Mouse (Mus musculus): ENCODE measurements around the gene Nop14. TPM values are rescaled to one million over a fixed set of nuclear protein-coding genes. Genes with fewer than 3 reads are reported as not detected.

Nop14 gene
- 19.2 and 19.9 TPM in 2 replicates for polyA plus RNA-seq (2016; fragmentation: Nextera tagmentation; extraction: Ambion mirVana)

DNA sequence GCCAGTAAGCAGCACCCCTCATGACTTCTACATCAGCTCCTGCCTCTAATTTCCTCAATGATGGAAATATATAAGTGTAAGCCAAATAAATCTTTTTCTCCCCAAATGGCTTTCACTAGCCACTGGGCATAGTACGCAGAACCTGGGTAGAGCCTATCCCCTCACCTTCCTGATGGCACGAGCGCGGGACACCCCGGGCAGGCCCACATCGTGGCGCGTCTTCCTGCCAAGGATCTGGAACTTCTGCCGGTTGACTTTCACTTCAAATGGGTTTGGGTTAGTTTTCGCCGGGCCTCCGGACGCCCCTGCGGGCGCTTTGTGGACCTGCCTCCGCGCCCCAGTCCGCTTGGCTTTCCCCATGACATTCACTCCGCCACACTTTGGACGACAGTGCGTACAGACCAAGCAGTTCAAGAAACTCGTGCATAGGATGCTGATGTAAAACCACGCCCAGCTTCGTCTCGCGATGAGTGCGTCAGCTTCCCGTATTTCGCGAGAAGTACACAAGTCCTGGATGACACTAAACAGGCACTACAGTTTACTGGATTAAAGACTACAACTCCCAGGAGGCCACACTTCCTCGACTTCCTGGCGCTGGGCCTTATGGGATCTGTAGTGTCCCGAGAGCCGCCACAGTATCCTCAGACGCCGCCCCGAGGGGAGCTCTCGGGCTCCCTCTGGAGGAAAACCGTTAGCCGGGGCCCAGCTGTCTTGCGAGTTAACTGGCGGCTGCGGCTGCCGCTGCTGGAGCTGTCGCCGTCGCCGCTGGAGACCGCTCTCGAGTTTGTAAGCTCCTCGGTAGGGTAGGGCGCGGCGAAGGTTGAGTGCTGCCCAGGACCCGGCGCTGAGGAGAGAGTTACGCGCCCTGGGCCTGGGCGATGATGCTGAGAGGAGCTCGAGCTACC lies at the start of gene Nop14, which contains the start of gene Grk4:
Nop14 (minus strand) TSS at position 463 of the 905 bp plus-strand sequence.
Grk4 (plus strand) TSS at position 694 of the 905 bp plus-strand sequence.
- WGBS, result under 1% methylated on average over 60 of the region's 60 CpGs
- peak; percentile 100 for ATAC-seq (ENCODE audit: insufficient number of reproducible peaks, low FRiP score)
- peaks cover 14% of the 10 kb centered on the region for H3K4me1 ChIP-seq (replicated peaks)

GRCm38 (mm10) chr5:34708436-34708835 lies 48.5 kb upstream of the Nop14 start:
- no peaks in the 10 kb centered on the region for H3K36me3 ChIP-seq
- H3K4me1 ChIP-seq (replicated peaks), result no peaks in the 10 kb centered on the region
- no peak overlapping the region for H3K4me3 ChIP-seq
- no peaks in the 10 kb centered on the region for H3K27me3 ChIP-seq (replicated peaks)
- H3K27ac ChIP-seq (ENCODE audit: poor library complexity, severe bottlenecking), result no peak overlapping the region
- no peak for ATAC-seq (ENCODE audit: insufficient number of reproducible peaks, low FRiP score)
- H3K9ac ChIP-seq, result no peak overlapping the region
- 74% methylated on average over 1 of the region's 1 CpGs for WGBS
- H3K9me3 ChIP-seq (replicated peaks), result no peaks in the 10 kb centered on the region
- no peak overlapping the region for H3K4me2 ChIP-seq

More for the DNA sequence above, at the start of gene Nop14, which contains the start of gene Grk4:
- H3K27me3 ChIP-seq (replicated peaks), result no peaks in the 10 kb centered on the region
- H3K27ac ChIP-seq (ENCODE audit: poor library complexity, severe bottlenecking), result peak within 1 kb of the TSS; percentile 88
- peak within 1 kb of the TSS; percentile 76 for H3K9ac ChIP-seq
- peaks cover 24% of the 10 kb centered on the region for H3K36me3 ChIP-seq
- H3K9me3 ChIP-seq (replicated peaks), result no peaks in the 10 kb centered on the region
- H3K4me2 ChIP-seq, result peak within 1 kb of the TSS; percentile 73
- H3K4me3 ChIP-seq, result peak within 1 kb of the TSS; percentile 75

- WGBS, result 75% methylated on average over 5 of the region's 5 CpGs
- H3K4me1 ChIP-seq (replicated peaks), result no peaks in the 10 kb centered on the region
- H3K9ac ChIP-seq, result no peak overlapping the region
- no peaks in the 10 kb centered on the region for H3K9me3 ChIP-seq (replicated peaks)
- no peak for ATAC-seq (ENCODE audit: insufficient number of reproducible peaks, low FRiP score)
- H3K4me2 ChIP-seq, result no peak overlapping the region
- H3K36me3 ChIP-seq, result no peaks in the 10 kb centered on the region
- no peak overlapping the region for H3K4me3 ChIP-seq
- no peak overlapping the region for H3K27ac ChIP-seq (ENCODE audit: poor library complexity, severe bottlenecking)
- H3K27me3 ChIP-seq (replicated peaks), result no peaks in the 10 kb centered on the region
Observed at GRCm38 (mm10) chr5:34695521-34695920, 35.6 kb upstream of the Nop14 start.

GRCm38 (mm10) chr5:34692782-34693181 lies 32.8 kb upstream of the Nop14 start:
- WGBS, result 47% methylated on average over 2 of the region's 2 CpGs
- no peaks in the 10 kb centered on the region for H3K4me1 ChIP-seq (replicated peaks)
- no peak overlapping the region for H3K27ac ChIP-seq (ENCODE audit: poor library complexity, severe bottlenecking)
- no peak overlapping the region for H3K4me2 ChIP-seq
- no peaks in the 10 kb centered on the region for H3K27me3 ChIP-seq (replicated peaks)
- no peak for ATAC-seq (ENCODE audit: insufficient number of reproducible peaks, low FRiP score)
- H3K9ac ChIP-seq, result no peak overlapping the region
- H3K9me3 ChIP-seq (replicated peaks), result no peaks in the 10 kb centered on the region
- H3K36me3 ChIP-seq, result no peaks in the 10 kb centered on the region
- H3K4me3 ChIP-seq, result no peak overlapping the region

DNA sequence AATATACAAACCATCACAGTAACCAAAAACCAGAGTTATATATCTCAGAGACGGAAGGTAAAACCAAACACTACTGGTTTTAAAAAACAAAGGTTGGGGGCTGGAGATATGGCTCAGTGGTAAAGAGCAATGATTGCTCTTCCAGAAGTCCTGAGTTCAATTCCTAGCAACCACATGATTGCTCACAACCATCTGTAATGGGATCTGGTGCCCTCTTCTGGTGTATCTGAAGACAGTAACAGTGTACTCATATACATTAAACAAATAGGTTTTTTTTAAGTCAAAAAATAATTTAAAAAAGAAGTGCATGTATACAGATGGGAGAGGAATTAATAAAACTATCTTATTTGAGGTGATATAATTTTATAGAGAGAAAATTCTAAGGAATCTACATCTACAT lies 29.9 kb upstream of the Nop14 start:
- WGBS, result 84% methylated on average over 1 of the region's 1 CpGs
- H3K9ac ChIP-seq, result no peak overlapping the region
- ATAC-seq (ENCODE audit: insufficient number of reproducible peaks, low FRiP score), result no peak
- no peak overlapping the region for H3K4me3 ChIP-seq
- no peak overlapping the region for H3K4me2 ChIP-seq
- H3K9me3 ChIP-seq (replicated peaks), result no peaks in the 10 kb centered on the region
- no peak overlapping the region for H3K27ac ChIP-seq (ENCODE audit: poor library complexity, severe bottlenecking)
- H3K36me3 ChIP-seq, result no peaks in the 10 kb centered on the region
- no peaks in the 10 kb centered on the region for H3K4me1 ChIP-seq (replicated peaks)
- no peaks in the 10 kb centered on the region for H3K27me3 ChIP-seq (replicated peaks)

- no peaks in the 10 kb centered on the region for H3K4me1 ChIP-seq (replicated peaks)
- H3K4me3 ChIP-seq, result no peak overlapping the region
- no peaks in the 10 kb centered on the region for H3K27me3 ChIP-seq (replicated peaks)
- no peak overlapping the region for H3K4me2 ChIP-seq
- H3K9ac ChIP-seq, result no peak overlapping the region
- H3K27ac ChIP-seq (ENCODE audit: poor library complexity, severe bottlenecking), result no peak overlapping the region
- no peak for ATAC-seq (ENCODE audit: insufficient number of reproducible peaks, low FRiP score)
- H3K36me3 ChIP-seq, result peaks cover 18% of the 10 kb centered on the region
- WGBS, result 79% methylated on average over 4 of the region's 4 CpGs
- no peaks in the 10 kb centered on the region for H3K9me3 ChIP-seq (replicated peaks)
Observed at GRCm38 (mm10) chr5:34670280-34670679, 10.3 kb upstream of the Nop14 start.

GRCm38 (mm10) chr5:34669493-34669892 lies 9.5 kb upstream of the Nop14 start:
- no peak for ATAC-seq (ENCODE audit: insufficient number of reproducible peaks, low FRiP score)
- Histone ChIP-seq H3K36me3 (peaks cover 18% of the 10 kb centered on the region), H3K9ac (no peak overlapping the region), H3K27me3 (replicated peaks) (no peaks in the 10 kb centered on the region), H3K9me3 (replicated peaks) (no peaks in the 10 kb centered on the region), H3K4me1 (replicated peaks) (no peaks in the 10 kb centered on the region), H3K4me2 (no peak overlapping the region), H3K27ac (ENCODE audit: poor library complexity, severe bottlenecking) (no peak overlapping the region), H3K4me3 (no peak overlapping the region)
- 69% methylated on average over 2 of the region's 2 CpGs for WGBS

GRCm38 (mm10) chr5:34663231-34663630 lies 3.3 kb upstream of the Nop14 start:
- ATAC-seq (ENCODE audit: insufficient number of reproducible peaks, low FRiP score), result no peak
- Histone ChIP-seq H3K36me3 (no peaks in the 10 kb centered on the region), H3K9me3 (replicated peaks) (no peaks in the 10 kb centered on the region), H3K27me3 (replicated peaks) (no peaks in the 10 kb centered on the region), H3K4me2 (no peak overlapping the region), H3K4me1 (replicated peaks) (peaks cover 9% of the 10 kb centered on the region), H3K4me3 (no peak overlapping the region), H3K9ac (no peak overlapping the region), H3K27ac (ENCODE audit: poor library complexity, severe bottlenecking) (no peak overlapping the region)
- WGBS, result 79% methylated on average over 2 of the region's 2 CpGs

DNA sequence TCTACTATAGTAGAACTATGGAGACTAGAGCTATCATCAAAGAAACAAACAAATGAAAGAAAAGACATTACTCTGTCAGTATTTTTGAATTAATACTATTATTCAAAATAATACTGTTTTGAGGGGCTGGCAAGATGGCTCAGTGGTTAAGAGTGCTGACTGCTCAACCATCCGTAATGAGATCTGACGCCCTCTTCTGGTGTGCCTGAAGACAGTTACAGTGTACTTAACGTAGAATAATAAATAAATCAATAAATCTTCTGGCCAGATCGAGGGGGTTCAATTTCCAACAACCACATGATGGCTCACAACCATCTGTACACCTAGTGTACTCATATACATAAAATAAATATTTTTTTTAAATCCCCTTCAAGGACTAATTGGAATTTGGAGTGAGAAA lies 2.0 kb upstream of the Nop14 start:
- Histone ChIP-seq H3K4me2 (no peak overlapping the region), H3K9ac (no peak overlapping the region), H3K4me1 (replicated peaks) (peaks cover 9% of the 10 kb centered on the region), H3K4me3 (no peak overlapping the region), H3K36me3 (peaks cover 7% of the 10 kb centered on the region; the same call in 1 of the 2 replicates), H3K9me3 (replicated peaks) (no peaks in the 10 kb centered on the region), H3K27ac (ENCODE audit: poor library complexity, severe bottlenecking) (no peak overlapping the region), H3K27me3 (replicated peaks) (no peaks in the 10 kb centered on the region)
- ATAC-seq (ENCODE audit: insufficient number of reproducible peaks, low FRiP score), result no peak
- 78% methylated on average over 4 of the region's 4 CpGs for WGBS

DNA sequence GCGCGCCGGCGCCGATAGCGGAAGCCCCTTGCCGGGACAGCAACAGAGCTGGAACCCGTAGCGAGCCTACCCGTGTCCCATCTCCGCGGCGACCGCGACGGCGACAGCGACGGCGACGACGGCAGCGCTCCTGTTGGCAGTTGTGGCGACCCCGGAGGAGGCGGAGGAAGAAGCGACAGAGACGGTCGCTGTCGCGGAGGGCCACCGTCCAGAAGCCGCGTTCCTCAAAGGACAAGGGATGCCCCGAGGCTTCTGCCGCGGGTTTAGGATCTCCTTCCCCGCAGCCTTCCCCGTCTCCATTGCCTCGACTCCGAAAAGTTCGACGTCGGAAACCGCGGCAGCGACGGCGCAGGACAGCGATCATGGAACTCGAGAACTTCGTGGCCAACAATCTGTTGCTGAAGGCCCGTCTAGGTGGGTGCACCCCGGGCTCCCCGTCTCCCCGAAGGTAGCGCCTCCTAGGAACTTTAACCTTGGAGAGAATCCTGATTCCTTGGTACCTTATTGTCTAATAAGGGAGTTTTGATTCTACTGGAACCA lies 713 bp upstream of the Nop14 start:
- Histone ChIP-seq H3K27me3 (replicated peaks) (no peaks in the 10 kb centered on the region), H3K4me1 (replicated peaks) (peaks cover 9% of the 10 kb centered on the region), H3K4me3 (peak overlapping the region; percentile 75), H3K4me2 (peak overlapping the region; percentile 70), H3K36me3 (peaks cover 16% of the 10 kb centered on the region), H3K9me3 (replicated peaks) (no peaks in the 10 kb centered on the region), H3K27ac (ENCODE audit: poor library complexity, severe bottlenecking) (peak overlapping the region; percentile 88), H3K9ac (peak overlapping the region; percentile 75)
- under 1% methylated on average over 56 of the region's 57 CpGs for WGBS
- ATAC-seq (ENCODE audit: insufficient number of reproducible peaks, low FRiP score), result no peak

- H3K9ac ChIP-seq, result no peak overlapping the region
- peaks cover 46% of the 10 kb centered on the region for H3K36me3 ChIP-seq
- WGBS, result 88% methylated on average over 8 of the region's 8 CpGs
- no peak overlapping the region for H3K27ac ChIP-seq (ENCODE audit: poor library complexity, severe bottlenecking)
- H3K27me3 ChIP-seq (replicated peaks), result no peaks in the 10 kb centered on the region
- no peaks in the 10 kb centered on the region for H3K9me3 ChIP-seq (replicated peaks)
- ATAC-seq (ENCODE audit: insufficient number of reproducible peaks, low FRiP score), result no peak
- no peak overlapping the region for H3K4me3 ChIP-seq
- no peak overlapping the region for H3K4me2 ChIP-seq
- peaks cover 22% of the 10 kb centered on the region for H3K4me1 ChIP-seq (replicated peaks)
Observed at GRCm38 (mm10) chr5:34657556-34657955, 2.4 kb downstream of the Nop14 start.

All from heart, embryonic 12.5 days (tissue).